Mouse (Mus musculus) MEL (cell line): ENCODE measurements around the gene Paqr9.
A peak's percentile ranks its signal among the peaks of the same experiment; 100 is the strongest.

ENCODE experiments used
- CTCF ChIP-seq, 3 experiments: IDR thresholded peaks in 2 of 3; conservative IDR thresholded peaks in 1 of 3; 2 replicates each; pipeline ENCODE4 v1.5.1; 2011 to 2012; ENCODE audit warnings: low read length in 3 of 3, low read depth in 2 of 3, mild to moderate bottlenecking in 2 of 3, improper control_type of control experiment in 1 of 3, inconsistent platforms in 1 of 3, mixed read lengths in 1 of 3, moderate library complexity in 1 of 3; ENCODE audit not compliant: control insufficient read depth in 1 of 3, insufficient read depth in 1 of 3, poor library complexity in 1 of 3, severe bottlenecking in 1 of 3
- EP300 ChIP-seq, 2 experiments: IDR thresholded peaks; 2 replicates each; pipeline ENCODE4 v1.6.1; 2011; ENCODE audit warnings: improper control_type of control experiment in 2 of 2, low read length in 2 of 2, low read depth in 1 of 2, mild to moderate bottlenecking in 1 of 2
- GATA1 ChIP-seq: IDR thresholded peaks from 2 replicates; pipeline ENCODE4 v1.6.1; 2011; ENCODE audit warnings: low read depth, low read length, improper control_type of control experiment
- KAT2A ChIP-seq: conservative IDR thresholded peaks from 2 replicates; pipeline ENCODE4 v1.6.1; 2012; ENCODE audit warnings: low read depth, low read length, improper control_type of control experiment, inconsistent platforms
- MAFK ChIP-seq: IDR thresholded peaks from 2 replicates; pipeline ENCODE4 v1.6.1; 2011; ENCODE audit warnings: low read depth, mild to moderate bottlenecking, low read length, improper control_type of control experiment, borderline replicate concordance
- NRF1 ChIP-seq: IDR thresholded peaks from 2 replicates; pipeline ENCODE4 v1.6.1; 2014; ENCODE audit warnings: low read depth, mild to moderate bottlenecking, inconsistent platforms, low read length, improper control_type of control experiment, moderate library complexity; ENCODE audit not compliant: poor library complexity, insufficient read depth, severe bottlenecking
- POLR2A ChIP-seq, 2 experiments: IDR thresholded peaks; 2 replicates each; pipeline ENCODE4 v1.6.1; 2011 to 2012; ENCODE audit warnings: low read length in 2 of 2, mild to moderate bottlenecking in 2 of 2, control low read depth in 1 of 2, improper control_type of control experiment in 1 of 2, low read depth in 1 of 2, moderate library complexity in 1 of 2; ENCODE audit not compliant: control insufficient read depth in 1 of 2, insufficient read depth in 1 of 2, poor library complexity in 1 of 2
- POLR2AphosphoS2 ChIP-seq: IDR thresholded peaks from 2 replicates; pipeline ENCODE4 v1.6.1; 2011; ENCODE audit warnings: low read length, improper control_type of control experiment
- RAD21 ChIP-seq: IDR thresholded peaks from 2 replicates; pipeline ENCODE4 v1.6.1; 2011; ENCODE audit warnings: mild to moderate bottlenecking, low read depth, low read length, improper control_type of control experiment
- SIN3A ChIP-seq: IDR thresholded peaks from 2 replicates; pipeline ENCODE4 v1.6.1; 2012; ENCODE audit warnings: low read length, improper control_type of control experiment, inconsistent platforms
- TAL1 ChIP-seq: IDR thresholded peaks from 2 replicates; pipeline ENCODE4 v1.6.1; 2012; ENCODE audit warnings: mild to moderate bottlenecking, inconsistent platforms, low read length, moderate library complexity, mixed read lengths
- UBTF ChIP-seq: IDR thresholded peaks from 2 replicates; pipeline ENCODE4 v1.6.1; 2012; ENCODE audit warnings: low read depth, mild to moderate bottlenecking, inconsistent platforms, low read length, improper control_type of control experiment, moderate library complexity, borderline replicate concordance; ENCODE audit not compliant: insufficient read depth
- USF2 ChIP-seq, 2 experiments: IDR thresholded peaks; 2 replicates each; pipeline ENCODE4 v1.6.1; 2011 to 2012; ENCODE audit warnings: improper control_type of control experiment in 2 of 2, low read length in 2 of 2, borderline replicate concordance in 1 of 2, inconsistent platforms in 1 of 2, low read depth in 1 of 2, mild to moderate bottlenecking in 1 of 2; ENCODE audit not compliant: insufficient read depth in 1 of 2

GRCm38 (mm10) chr9:95533817-95534216 is 25.6 kb upstream of the Paqr9 start:
- TF ChIP-seq CTCF (IDR thresholded peaks at IDR 0.05 in 2 of 3, conservative IDR thresholded peaks at IDR 0.05 in 1 of 3; ENCODE audit: control insufficient read depth in 1 of 3, insufficient read depth in 1 of 3, low read depth in 2 of 3, low read length in 3 of 3, poor library complexity in 1 of 3, severe bottlenecking in 1 of 3) = peak; percentile 36 to 75 (median 45)
- no peak for TF ChIP-seq POLR2A (IDR thresholded peaks at IDR 0.05; ENCODE audit: control insufficient read depth in 1 of 2, insufficient read depth in 1 of 2, low read depth in 1 of 2, low read length in 2 of 2, poor library complexity in 1 of 2)
- no peak for TF ChIP-seq POLR2AphosphoS2
- no peak for TF ChIP-seq GATA1
- TF ChIP-seq NRF1 = peak; percentile 45; the same call in 1 of the 2 replicates
- TF ChIP-seq RAD21 = peak; percentile 79
- TF ChIP-seq USF2 (IDR thresholded peaks at IDR 0.05; ENCODE audit: borderline replicate concordance in 1 of 2, insufficient read depth in 1 of 2, low read depth in 1 of 2, low read length in 2 of 2) = no peak
- TF ChIP-seq MAFK = no peak
- no peak for TF ChIP-seq SIN3A
- no peak for TF ChIP-seq TAL1
- no peak for TF ChIP-seq KAT2A
- TF ChIP-seq UBTF = no peak
- no peak for TF ChIP-seq EP300 (IDR thresholded peaks at IDR 0.05; ENCODE audit: low read depth in 1 of 2, low read length in 2 of 2)
